Mouse (Mus musculus): ENCODE results near the gene Tma16.

Gene Tma16

GRCm38 (mm10) chr8:66486084-66486763, at the start of gene Tma16:
Gene Tma16 (minus strand): TSS chr8:66486530.
- peak; percentile 92 for DNase-seq (ENCODE audit: low read depth, low spot score)

GRCm38 (mm10) chr8:66520576-66520975, 34.2 kb upstream of the Tma16 start:
- DNase-seq (ENCODE audit: low read depth, low spot score): no peak

GRCm38 (mm10) chr8:66519149-66519548, 32.8 kb upstream of the Tma16 start:
- DNase-seq (ENCODE audit: low read depth, low spot score): no peak

- peak; percentile 39 for DNase-seq (ENCODE audit: low read depth, low spot score)
Observed at GRCm38 (mm10) chr8:66511537-66511936, 25.2 kb upstream of the Tma16 start, which contains the start of gene Tktl2. Gene Tktl2 (plus strand): TSS chr8:66511756.

- DNase-seq (ENCODE audit: low read depth, low spot score): no peak
Observed at GRCm38 (mm10) chr8:66503381-66503780, 17.1 kb upstream of the Tma16 start.

GRCm38 (mm10) chr8:66496998-66497577, 10.8 kb upstream of the Tma16 start:
- peak; percentile 63 for DNase-seq (ENCODE audit: low read depth, low spot score)

GRCm38 (mm10) chr8:66495726-66496125, 9.4 kb upstream of the Tma16 start:
- peak; percentile 74 for DNase-seq (ENCODE audit: low read depth, low spot score)

GRCm38 (mm10) chr8:66494496-66494895, 8.2 kb upstream of the Tma16 start:
- no peak for DNase-seq (ENCODE audit: low read depth, low spot score)

- DNase-seq (ENCODE audit: low read depth, low spot score): no peak
Observed at GRCm38 (mm10) chr8:66490624-66491023, 4.3 kb upstream of the Tma16 start.

GRCm38 (mm10) chr8:66488556-66488955, 2.2 kb upstream of the Tma16 start:
- DNase-seq (ENCODE audit: low read depth, low spot score): peak; percentile 36

- DNase-seq (ENCODE audit: low read depth, low spot score): no peak
Observed at GRCm38 (mm10) chr8:66476880-66477279, 9.4 kb downstream of the Tma16 start.

- no peak for DNase-seq (ENCODE audit: low read depth, low spot score)
Observed at GRCm38 (mm10) chr8:66469821-66470220, 16.5 kb downstream of the Tma16 start.

- peak; percentile 59 for DNase-seq (ENCODE audit: low read depth, low spot score)
Observed at GRCm38 (mm10) chr8:66457057-66457456, 29.3 kb downstream of the Tma16 start.

- DNase-seq (ENCODE audit: low read depth, low spot score): peak; percentile 26
Observed at GRCm38 (mm10) chr8:66450691-66451090, 35.6 kb downstream of the Tma16 start.

- DNase-seq (ENCODE audit: low read depth, low spot score): no peak
Observed at GRCm38 (mm10) chr8:66445351-66445750, 41.0 kb downstream of the Tma16 start.

- no peak for DNase-seq (ENCODE audit: low read depth, low spot score)
Observed at GRCm38 (mm10) chr8:66444141-66444540, 42.2 kb downstream of the Tma16 start.

- DNase-seq (ENCODE audit: low read depth, low spot score): peak; percentile 28
Observed at GRCm38 (mm10) chr8:66442778-66443177, 43.6 kb downstream of the Tma16 start.

- no peak for DNase-seq (ENCODE audit: low read depth, low spot score)
Observed at GRCm38 (mm10) chr8:66441123-66441522, 45.2 kb downstream of the Tma16 start.

GRCm38 (mm10) chr8:66438468-66438867, 47.9 kb downstream of the Tma16 start:
- no peak for DNase-seq (ENCODE audit: low read depth, low spot score)

GRCm38 (mm10) chr8:66437929-66438328, 48.4 kb downstream of the Tma16 start:
- DNase-seq (ENCODE audit: low read depth, low spot score): no peak

- DNase-seq (ENCODE audit: low read depth, low spot score): no peak
Observed at GRCm38 (mm10) chr8:66436804-66437203, 49.5 kb downstream of the Tma16 start.

GRCm38 (mm10) chr8:66433577-66433976, 52.8 kb downstream of the Tma16 start:
- DNase-seq (ENCODE audit: low read depth, low spot score): no peak

- DNase-seq (ENCODE audit: low read depth, low spot score): no peak
Observed at GRCm38 (mm10) chr8:66430639-66431038, 55.7 kb downstream of the Tma16 start.
